Mouse (Mus musculus): ENCODE measurements around the gene Plekha1. TPM values are rescaled to one million over a fixed set of nuclear protein-coding genes. Genes with fewer than 3 reads are reported as not detected.

Plekha1 gene
- polyA plus RNA-seq, 1 experiment from 2014 or later = 91.6 TPM

GRCm38 (mm10) chr7:130887946-130888345 lies 22.4 kb downstream of the Plekha1 start:
- H3K36me3 ChIP-seq (ENCODE audit: insufficient read depth, low read length) = peaks cover 22% of the 10 kb centered on the region
- H3K4me3 ChIP-seq (ENCODE audit: low read length) = no peak overlapping the region
- H3K4me2 ChIP-seq (replicated peaks; ENCODE audit: low read depth, low read length) = no peak overlapping the region
- H3K9me3 ChIP-seq (ENCODE audit: low read length) = no peaks in the 10 kb centered on the region
- H3K27me3 ChIP-seq (ENCODE audit: insufficient read depth, low read length) = no peaks in the 10 kb centered on the region
- H3K27ac ChIP-seq (ENCODE audit: low read length) = no peak overlapping the region
- H3K9ac ChIP-seq (replicated peaks; ENCODE audit: low read length) = no peak overlapping the region
- WGBS = 66% methylated on average over 3 of the region's 3 CpGs
- no peaks in the 10 kb centered on the region for H3K4me1 ChIP-seq (ENCODE audit: insufficient read depth, low read length)
- ATAC-seq (ENCODE audit: low FRiP score, low TSS enrichment) = no peak

GRCm38 (mm10) chr7:130890871-130891270 lies 25.3 kb downstream of the Plekha1 start:
- 41% methylated on average over 2 of the region's 2 CpGs for WGBS
- Histone ChIP-seq H3K4me2 (replicated peaks; ENCODE audit: low read depth, low read length) (no peak overlapping the region), H3K9ac (replicated peaks; ENCODE audit: low read length) (no peak overlapping the region), H3K4me1 (ENCODE audit: insufficient read depth, low read length) (0 out of 2 replicates have a peak, but pooled peaks cover 7% of the 10 kb centered on the region), H3K36me3 (ENCODE audit: insufficient read depth, low read length) (peaks cover 14% of the 10 kb centered on the region), H3K27me3 (ENCODE audit: insufficient read depth, low read length) (no peaks in the 10 kb centered on the region), H3K4me3 (ENCODE audit: low read length) (no peak overlapping the region), H3K9me3 (ENCODE audit: low read length) (no peaks in the 10 kb centered on the region), H3K27ac (ENCODE audit: low read length) (no peak overlapping the region)
- ATAC-seq (ENCODE audit: low FRiP score, low TSS enrichment) = no peak

GRCm38 (mm10) chr7:130892973-130893372 lies 27.4 kb downstream of the Plekha1 start:
- Histone ChIP-seq H3K4me1 (ENCODE audit: insufficient read depth, low read length) (0 out of 2 replicates have a peak, but pooled peaks cover 7% of the 10 kb centered on the region), H3K9ac (replicated peaks; ENCODE audit: low read length) (0 out of 2 replicates have a peak overlapping the region, but pooled peaks have one; percentile 12), H3K4me2 (replicated peaks; ENCODE audit: low read depth, low read length) (no peak overlapping the region), H3K4me3 (ENCODE audit: low read length) (no peak overlapping the region), H3K27me3 (ENCODE audit: insufficient read depth, low read length) (no peaks in the 10 kb centered on the region), H3K36me3 (ENCODE audit: insufficient read depth, low read length) (peaks cover 21% of the 10 kb centered on the region), H3K27ac (ENCODE audit: low read length) (no peak overlapping the region), H3K9me3 (ENCODE audit: low read length) (no peaks in the 10 kb centered on the region)
- ATAC-seq (ENCODE audit: low FRiP score, low TSS enrichment) = no peak
- 75% methylated on average over 6 of the region's 6 CpGs for WGBS

GRCm38 (mm10) chr7:130894931-130895617 lies 29.5 kb downstream of the Plekha1 start:
- Histone ChIP-seq H3K9ac (replicated peaks; ENCODE audit: low read length) (no peak overlapping the region), H3K27ac (ENCODE audit: low read length) (no peak overlapping the region), H3K4me3 (ENCODE audit: low read length) (no peak overlapping the region), H3K4me2 (replicated peaks; ENCODE audit: low read depth, low read length) (no peak overlapping the region), H3K9me3 (ENCODE audit: low read length) (no peaks in the 10 kb centered on the region), H3K36me3 (ENCODE audit: insufficient read depth, low read length) (peaks cover 25% of the 10 kb centered on the region; the same call in 1 of the 2 replicates), H3K4me1 (ENCODE audit: insufficient read depth, low read length) (0 out of 2 replicates have a peak, but pooled peaks cover 7% of the 10 kb centered on the region), H3K27me3 (ENCODE audit: insufficient read depth, low read length) (no peaks in the 10 kb centered on the region)
- 39% methylated on average over 9 of the region's 9 CpGs for WGBS
- no peak for ATAC-seq (ENCODE audit: low FRiP score, low TSS enrichment)

GRCm38 (mm10) chr7:130895618-130895945 lies 30.0 kb downstream of the Plekha1 start:
- H3K27me3 ChIP-seq (ENCODE audit: insufficient read depth, low read length) = no peaks in the 10 kb centered on the region
- H3K4me2 ChIP-seq (replicated peaks; ENCODE audit: low read depth, low read length) = no peak overlapping the region
- no peak overlapping the region for H3K9ac ChIP-seq (replicated peaks; ENCODE audit: low read length)
- WGBS = 67% methylated on average over 2 of the region's 2 CpGs
- 0 out of 2 replicates have a peak, but pooled peaks cover 7% of the 10 kb centered on the region for H3K4me1 ChIP-seq (ENCODE audit: insufficient read depth, low read length)
- H3K9me3 ChIP-seq (ENCODE audit: low read length) = no peaks in the 10 kb centered on the region
- no peak overlapping the region for H3K4me3 ChIP-seq (ENCODE audit: low read length)
- no peak for ATAC-seq (ENCODE audit: low FRiP score, low TSS enrichment)
- H3K36me3 ChIP-seq (ENCODE audit: insufficient read depth, low read length) = peaks cover 25% of the 10 kb centered on the region; the same call in 1 of the 2 replicates
- no peak overlapping the region for H3K27ac ChIP-seq (ENCODE audit: low read length)

- Histone ChIP-seq H3K27ac (ENCODE audit: low read length) (no peak overlapping the region), H3K4me1 (ENCODE audit: insufficient read depth, low read length) (0 out of 2 replicates have a peak, but pooled peaks cover 7% of the 10 kb centered on the region), H3K9me3 (ENCODE audit: low read length) (no peaks in the 10 kb centered on the region), H3K4me3 (ENCODE audit: low read length) (no peak overlapping the region), H3K27me3 (ENCODE audit: insufficient read depth, low read length) (no peaks in the 10 kb centered on the region), H3K4me2 (replicated peaks; ENCODE audit: low read depth, low read length) (no peak overlapping the region), H3K9ac (replicated peaks; ENCODE audit: low read length) (no peak overlapping the region), H3K36me3 (ENCODE audit: insufficient read depth, low read length) (peaks cover 25% of the 10 kb centered on the region; the same call in 1 of the 2 replicates)
- no peak for ATAC-seq (ENCODE audit: low FRiP score, low TSS enrichment)
- whole genome bisulfite sequencing = 79% methylated on average over 3 of the region's 3 CpGs
Measured at GRCm38 (mm10) chr7:130896064-130896463, 30.5 kb downstream of the Plekha1 start.

- no peak overlapping the region for H3K27ac ChIP-seq (ENCODE audit: low read length)
- ATAC-seq (ENCODE audit: low FRiP score, low TSS enrichment) = no peak
- H3K4me3 ChIP-seq (ENCODE audit: low read length) = no peak overlapping the region
- 95% methylated on average over 10 of the region's 10 CpGs for WGBS
- H3K9me3 ChIP-seq (ENCODE audit: low read length) = no peaks in the 10 kb centered on the region
- no peak overlapping the region for H3K4me2 ChIP-seq (replicated peaks; ENCODE audit: low read depth, low read length)
- no peak overlapping the region for H3K9ac ChIP-seq (replicated peaks; ENCODE audit: low read length)
- H3K27me3 ChIP-seq (ENCODE audit: insufficient read depth, low read length) = no peaks in the 10 kb centered on the region
- 0 out of 2 replicates have a peak, but pooled peaks cover 7% of the 10 kb centered on the region for H3K4me1 ChIP-seq (ENCODE audit: insufficient read depth, low read length)
- H3K36me3 ChIP-seq (ENCODE audit: insufficient read depth, low read length) = peaks cover 20% of the 10 kb centered on the region; the same call in 1 of the 2 replicates
Measured at GRCm38 (mm10) chr7:130897201-130897600, 31.6 kb downstream of the Plekha1 start.

- Histone ChIP-seq H3K36me3 (ENCODE audit: insufficient read depth, low read length) (peaks cover 27% of the 10 kb centered on the region; the same call in 1 of the 2 replicates), H3K27ac (ENCODE audit: low read length) (no peak overlapping the region), H3K9me3 (ENCODE audit: low read length) (no peaks in the 10 kb centered on the region), H3K4me2 (replicated peaks; ENCODE audit: low read depth, low read length) (no peak overlapping the region), H3K27me3 (ENCODE audit: insufficient read depth, low read length) (no peaks in the 10 kb centered on the region), H3K4me3 (ENCODE audit: low read length) (no peak overlapping the region), H3K4me1 (ENCODE audit: insufficient read depth, low read length) (0 out of 2 replicates have a peak, but pooled peaks cover 7% of the 10 kb centered on the region), H3K9ac (replicated peaks; ENCODE audit: low read length) (no peak overlapping the region)
- 85% methylated on average over 4 of the region's 4 CpGs for WGBS
- no peak for ATAC-seq (ENCODE audit: low FRiP score, low TSS enrichment)
Measured at GRCm38 (mm10) chr7:130898373-130898772, 32.8 kb downstream of the Plekha1 start.

- H3K27ac ChIP-seq (ENCODE audit: low read length) = no peak overlapping the region
- H3K4me2 ChIP-seq (replicated peaks; ENCODE audit: low read depth, low read length) = no peak overlapping the region
- H3K4me3 ChIP-seq (ENCODE audit: low read length) = no peak overlapping the region
- no peak overlapping the region for H3K9ac ChIP-seq (replicated peaks; ENCODE audit: low read length)
- WGBS = 91% methylated on average over 5 of the region's 5 CpGs
- ATAC-seq (ENCODE audit: low FRiP score, low TSS enrichment) = no peak
- H3K36me3 ChIP-seq (ENCODE audit: insufficient read depth, low read length) = peaks cover 38% of the 10 kb centered on the region
- H3K27me3 ChIP-seq (ENCODE audit: insufficient read depth, low read length) = no peaks in the 10 kb centered on the region
- 0 out of 2 replicates have a peak, but pooled peaks cover under 1% of the 10 kb centered on the region for H3K4me1 ChIP-seq (ENCODE audit: insufficient read depth, low read length)
- H3K9me3 ChIP-seq (ENCODE audit: low read length) = no peaks in the 10 kb centered on the region
Measured at GRCm38 (mm10) chr7:130900233-130900848, 34.8 kb downstream of the Plekha1 start.

- Histone ChIP-seq H3K4me3 (ENCODE audit: low read length) (no peak overlapping the region), H3K27me3 (ENCODE audit: insufficient read depth, low read length) (no peaks in the 10 kb centered on the region), H3K4me1 (ENCODE audit: insufficient read depth, low read length) (no peaks in the 10 kb centered on the region), H3K9ac (replicated peaks; ENCODE audit: low read length) (no peak overlapping the region), H3K9me3 (ENCODE audit: low read length) (no peaks in the 10 kb centered on the region), H3K27ac (ENCODE audit: low read length) (no peak overlapping the region), H3K36me3 (ENCODE audit: insufficient read depth, low read length) (peaks cover 35% of the 10 kb centered on the region), H3K4me2 (replicated peaks; ENCODE audit: low read depth, low read length) (no peak overlapping the region)
- no peak for ATAC-seq (ENCODE audit: low FRiP score, low TSS enrichment)
- 94% methylated on average over 1 of the region's 1 CpGs for WGBS
Measured at GRCm38 (mm10) chr7:130902929-130903328, 37.4 kb downstream of the Plekha1 start.
